Mouse (Mus musculus) gastrocnemius, adult 18-20 months (tissue): ENCODE measurements around the gene Nodal. TPM values are rescaled to one million over a fixed set of nuclear protein-coding genes. Genes with fewer than 3 reads are reported as not detected.

ENCODE experiments used
- DNase-seq: peaks from one replicate; pipeline ENCODE4 v3.0.0; 2021; ENCODE audit warnings: low spot score
- long read RNA-seq, 2 experiments: library from polyadenylated mRNA; stranded (forward); transcript quantifications; one replicate each; pipeline ENCODE4 v2.0.0; 2021
- total RNA-seq, 2 experiments: library from RNA; stranded (reverse); gene quantifications; 2 replicates each; pipeline ENCODE4 v1.2.3; 2021

Gene Nodal
- total RNA-seq: under 1 TPM; 0.09 to 0.11 TPM
- long read RNA-seq, experiment 1, partial matches to known transcripts: 2 of 2 reads
- long read RNA-seq, experiment 1, other reads (novel, unspliced or antisense): 0 of 2 reads
- long read RNA-seq, experiment 2: 0 reads

DNA sequence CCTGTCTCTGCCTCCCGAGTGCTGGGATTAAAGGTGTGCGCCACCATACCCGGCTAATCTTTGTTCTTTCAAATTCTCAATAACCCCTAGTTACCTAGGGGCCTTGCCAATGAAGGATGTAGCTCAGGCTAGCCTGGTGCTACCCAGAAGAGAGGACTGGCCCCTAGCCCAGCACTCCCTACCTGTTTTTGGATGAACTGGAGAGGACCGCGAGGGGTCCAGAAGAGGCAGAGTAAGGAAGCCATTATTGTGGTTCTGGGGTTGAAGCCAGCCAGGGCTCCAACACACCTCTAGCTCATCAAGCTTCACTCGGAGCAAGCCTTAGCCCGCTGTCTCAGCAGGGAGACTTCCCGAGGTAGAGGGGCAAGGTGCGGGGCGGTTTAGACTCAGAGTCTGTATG, at the start of gene Nodal:
Gene Nodal (plus strand): TSS at position 301 of the 400 bp plus-strand sequence.
- DNase-seq: no peak

DNA sequence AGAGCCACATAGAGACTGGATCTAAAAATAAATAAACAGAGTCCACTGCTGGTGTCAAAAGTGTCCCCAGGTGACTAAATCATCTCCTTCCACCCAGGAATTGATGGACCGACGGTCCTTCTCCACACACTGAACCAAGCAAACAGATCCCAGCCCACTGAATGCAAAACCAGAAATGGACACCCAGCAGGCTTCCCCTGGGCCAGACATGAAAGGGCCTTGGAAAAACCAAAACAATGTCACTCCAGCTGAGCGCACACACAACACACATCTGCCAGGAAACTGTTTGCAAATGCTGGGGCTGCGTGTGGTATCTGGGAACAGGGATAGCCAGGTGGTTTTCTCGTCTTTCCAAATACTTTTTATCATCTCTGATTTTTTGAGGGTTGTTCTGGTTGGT, 48.0 kb upstream of the Nodal start:
- DNase-seq: no peak

DNA sequence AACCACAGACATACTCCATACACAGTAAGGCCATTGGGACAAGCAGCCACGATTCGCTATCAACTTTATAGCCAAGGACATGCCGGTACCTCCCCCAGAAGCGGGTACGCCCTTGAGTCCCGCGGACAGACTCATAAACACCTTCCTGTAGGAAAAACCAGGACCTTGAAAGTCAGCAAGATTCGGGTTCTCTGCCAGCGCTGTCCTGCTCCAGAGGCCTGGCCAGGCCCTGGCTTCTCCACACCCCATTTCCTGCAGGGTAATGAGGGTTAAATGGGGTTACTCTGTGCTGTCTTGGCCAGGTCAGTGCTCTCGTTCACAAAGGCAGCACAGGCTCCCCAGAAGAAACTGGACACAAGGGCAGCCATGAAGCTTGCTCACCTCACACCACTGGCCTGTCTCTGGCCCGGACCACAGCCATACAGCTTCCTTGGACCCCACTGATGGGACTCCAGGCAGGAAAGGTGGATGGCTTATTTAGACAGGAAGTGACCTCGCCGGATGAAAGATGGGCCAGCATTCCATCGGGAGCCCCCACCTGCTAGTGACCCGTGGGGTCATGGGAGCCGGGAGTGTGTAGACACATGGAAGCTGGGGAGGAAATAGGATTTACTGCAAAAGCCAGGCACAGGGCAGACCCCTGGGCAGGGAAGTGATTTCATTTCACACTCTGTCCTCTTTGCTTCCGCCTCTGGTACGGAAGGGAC, 47.3 kb upstream of the Nodal start:
- peak; percentile 45 for DNase-seq

DNA sequence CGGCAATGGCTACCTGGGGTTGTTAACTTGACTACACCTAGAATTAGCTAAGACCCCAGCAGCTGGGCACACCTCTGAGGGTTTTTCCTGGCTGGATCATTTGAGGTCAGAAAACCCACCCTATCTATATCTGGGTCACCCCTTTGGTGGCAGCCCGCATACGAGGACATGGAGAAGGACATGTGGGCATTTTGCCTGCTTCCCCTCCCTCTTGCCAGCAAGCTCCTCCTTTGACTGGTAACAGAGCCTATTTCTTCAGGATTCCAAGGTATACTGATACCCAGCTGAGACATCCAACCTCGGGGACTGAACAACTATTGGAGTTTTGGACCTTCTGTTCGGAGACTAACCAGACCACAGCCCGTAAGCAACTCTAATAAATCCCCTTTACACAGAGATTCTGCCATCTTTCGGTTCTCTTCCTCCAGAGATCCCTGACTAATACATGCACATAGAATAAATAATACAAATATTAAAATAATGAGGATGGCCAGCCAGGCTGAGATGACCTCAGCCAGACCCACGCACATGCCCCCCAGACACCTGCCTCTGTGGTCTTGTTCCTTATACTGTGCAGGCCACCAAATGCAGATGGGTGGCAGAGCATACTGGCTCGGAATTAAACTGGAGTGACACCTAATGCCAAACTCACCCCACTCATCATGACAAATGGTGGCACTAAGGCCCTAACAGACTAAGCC, 45.7 kb upstream of the Nodal start:
- no peak for DNase-seq

DNA sequence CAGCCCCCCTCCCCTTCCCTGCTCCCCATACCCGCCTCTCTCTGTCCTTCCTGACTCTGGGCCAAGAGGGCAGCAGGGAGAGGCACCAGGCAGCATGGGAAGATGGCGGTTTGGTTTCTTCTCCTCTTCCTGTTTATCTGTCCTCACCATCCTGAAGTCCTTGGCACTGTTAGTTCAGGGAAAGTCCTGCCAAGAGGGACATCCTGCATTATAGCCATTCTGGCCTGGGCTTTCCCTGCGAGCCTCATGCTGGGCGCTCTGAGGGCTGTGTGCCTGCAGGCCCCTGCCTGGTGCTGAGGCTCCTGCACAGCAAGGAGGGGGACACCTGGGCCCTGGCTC, 45.2 kb upstream of the Nodal start:
- no peak for DNase-seq

DNA sequence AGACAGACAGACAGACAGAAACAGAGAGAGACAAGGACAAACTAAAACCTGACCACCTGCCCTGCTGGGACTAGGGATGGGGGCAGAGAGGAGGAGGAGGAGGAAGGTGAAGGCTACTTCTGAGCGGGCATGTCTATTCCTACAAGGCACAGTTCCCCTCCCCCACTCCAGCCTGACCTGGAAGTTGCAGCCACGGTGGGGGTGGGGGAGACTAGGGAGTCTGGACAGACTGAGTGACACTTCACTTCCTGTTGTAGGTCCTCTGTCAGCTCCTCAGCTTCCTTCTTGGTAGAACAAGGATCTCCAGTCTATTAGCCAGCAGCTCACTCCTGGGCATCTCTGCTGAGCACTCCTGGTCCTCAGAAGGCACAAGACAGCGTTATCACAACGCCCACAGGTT, 43.7 kb upstream of the Nodal start:
- no peak for DNase-seq

DNA sequence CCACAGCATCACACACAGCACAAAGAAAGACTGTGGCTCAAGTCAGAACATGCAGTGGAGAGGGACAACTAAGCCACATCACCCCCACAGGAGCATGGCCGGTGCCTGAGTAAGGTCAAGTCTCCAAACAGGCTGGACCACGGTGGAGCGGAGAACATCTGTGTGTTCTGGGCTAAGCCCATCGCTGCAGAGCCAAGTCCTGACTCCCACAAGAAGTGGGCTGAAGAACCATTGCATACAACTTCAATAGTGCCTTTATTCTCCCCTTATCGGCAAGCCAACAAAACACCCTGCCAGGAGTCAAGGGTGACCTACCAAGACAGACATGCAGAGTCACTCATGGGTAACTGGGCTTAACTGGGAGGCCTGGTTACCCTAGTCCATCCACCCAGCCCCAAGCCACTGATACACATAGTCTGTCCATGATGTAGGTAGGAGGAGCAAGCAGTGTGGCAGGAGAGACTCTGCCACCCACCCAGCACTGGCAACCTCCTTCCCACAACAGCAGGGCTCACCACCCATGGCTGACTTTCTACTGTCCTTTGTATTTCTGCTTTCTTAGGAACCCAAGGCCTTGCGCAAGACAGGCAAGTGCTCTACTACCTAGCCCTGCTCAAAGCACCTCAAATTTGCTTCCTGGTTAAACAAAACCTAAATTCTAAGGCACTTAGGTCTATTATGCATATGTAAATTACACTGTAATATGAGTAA, 42.8 kb upstream of the Nodal start:
- no peak for DNase-seq

DNA sequence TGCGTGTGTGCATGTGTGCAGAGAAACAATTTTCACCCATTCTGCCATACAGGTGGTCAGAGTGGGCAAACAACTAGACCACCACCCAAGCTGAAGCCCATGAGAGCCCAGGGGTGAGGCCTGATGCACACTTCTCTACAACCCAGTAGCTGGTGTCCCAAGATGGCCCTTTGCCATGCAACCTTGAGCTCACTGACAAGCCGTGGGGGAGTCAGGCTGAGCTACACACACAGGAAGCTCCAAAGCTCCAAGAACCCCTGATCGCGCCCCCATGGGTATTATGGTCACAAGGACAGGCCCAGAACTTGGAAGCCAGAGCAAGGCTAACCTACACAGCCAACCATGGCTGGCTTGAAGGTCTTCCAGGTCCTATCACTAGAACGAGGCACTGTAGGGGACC, 39.7 kb upstream of the Nodal start:
- DNase-seq: no peak

DNA sequence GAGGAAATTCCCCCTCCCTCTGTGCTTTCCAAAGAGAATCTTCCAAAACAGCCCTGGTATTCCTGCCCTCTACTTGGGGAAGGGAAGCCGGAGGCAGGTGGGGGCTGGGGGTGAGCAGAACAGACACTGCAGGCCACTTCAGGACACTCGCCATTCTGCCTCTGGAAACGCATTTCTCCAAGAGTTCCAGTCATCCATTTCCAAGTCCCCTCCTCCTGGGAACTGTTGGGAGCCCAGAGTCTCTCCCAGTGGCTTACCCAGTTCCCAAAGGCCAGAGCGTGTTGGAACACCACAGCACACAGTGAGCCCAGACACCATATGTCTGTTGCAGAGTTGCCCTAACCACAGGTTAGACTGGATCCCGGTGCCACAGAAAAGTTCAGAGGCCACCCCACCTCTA, 39.1 kb upstream of the Nodal start:
- no peak for DNase-seq

DNA sequence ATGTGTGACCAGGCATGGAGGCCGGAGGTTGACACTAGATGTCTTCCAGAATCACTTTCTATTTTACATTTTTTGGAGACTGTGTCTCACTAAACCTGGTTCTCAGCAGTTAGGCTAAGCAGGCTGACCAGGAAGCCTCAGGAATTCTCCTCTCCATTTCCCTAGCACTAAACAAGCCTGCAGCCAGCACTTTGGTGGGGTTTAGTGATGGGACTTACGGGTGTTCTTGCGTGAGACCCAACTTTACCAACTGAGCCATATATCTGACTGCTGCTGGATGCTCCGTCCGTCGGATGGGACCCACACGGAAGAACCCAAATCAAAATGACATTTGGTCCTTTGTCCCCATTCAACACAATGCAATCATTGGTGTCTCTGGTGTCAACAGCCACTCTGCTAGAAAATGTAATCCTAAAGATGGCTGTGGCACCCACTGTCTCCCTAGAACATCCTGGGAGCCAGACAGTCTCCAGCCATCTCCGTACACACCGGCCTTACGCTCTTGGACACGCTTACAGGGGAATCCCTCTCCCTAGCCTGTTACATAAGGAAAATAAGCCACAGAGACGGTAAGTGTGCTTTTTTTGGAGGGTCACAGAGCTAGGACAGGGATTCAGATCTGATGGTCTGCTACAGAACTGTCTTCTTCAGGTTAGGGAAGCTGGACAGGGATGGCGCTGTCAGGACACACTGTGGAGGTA, 38.3 kb upstream of the Nodal start:
- DNase-seq: no peak

DNA sequence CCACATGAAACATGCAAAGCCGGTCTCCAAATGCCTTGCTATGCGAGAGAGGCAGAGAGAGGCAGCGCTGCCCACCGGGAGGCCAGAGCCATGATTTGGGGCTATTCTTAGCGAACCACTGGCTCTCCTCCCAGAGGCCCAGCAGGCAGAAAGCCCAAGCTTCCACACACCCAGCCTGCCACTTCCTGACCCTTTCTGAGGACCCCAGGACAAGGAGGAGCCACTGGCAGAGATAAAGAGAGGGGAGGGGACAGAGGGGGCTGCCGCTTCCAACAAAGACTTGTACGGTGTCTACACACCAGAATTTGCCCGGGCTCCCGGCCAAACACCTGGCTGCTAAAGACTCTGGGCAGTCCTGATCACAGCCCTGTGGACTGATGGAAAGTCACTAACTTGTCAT, 37.6 kb upstream of the Nodal start:
- peak; percentile 58 for DNase-seq

DNA sequence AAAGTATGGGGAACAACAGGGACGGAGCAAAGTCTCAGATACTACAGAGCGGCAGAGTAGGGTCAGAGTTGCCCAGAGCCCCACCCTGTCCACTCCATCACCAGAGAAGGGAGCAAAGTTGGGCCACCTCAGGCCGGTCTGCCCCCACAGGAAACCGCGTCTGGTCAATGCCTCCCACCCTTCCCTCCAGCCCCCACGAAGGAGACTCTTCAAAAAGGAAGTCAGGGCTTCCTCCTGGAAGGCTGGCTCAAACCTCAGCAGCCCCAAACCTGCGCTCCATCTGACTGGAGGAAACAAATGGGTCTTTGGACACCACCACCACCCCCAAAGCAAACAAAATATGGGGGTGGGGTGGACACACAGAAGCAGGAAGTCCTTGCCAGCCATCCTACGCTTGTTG, 35.9 kb upstream of the Nodal start:
- no peak for DNase-seq

DNA sequence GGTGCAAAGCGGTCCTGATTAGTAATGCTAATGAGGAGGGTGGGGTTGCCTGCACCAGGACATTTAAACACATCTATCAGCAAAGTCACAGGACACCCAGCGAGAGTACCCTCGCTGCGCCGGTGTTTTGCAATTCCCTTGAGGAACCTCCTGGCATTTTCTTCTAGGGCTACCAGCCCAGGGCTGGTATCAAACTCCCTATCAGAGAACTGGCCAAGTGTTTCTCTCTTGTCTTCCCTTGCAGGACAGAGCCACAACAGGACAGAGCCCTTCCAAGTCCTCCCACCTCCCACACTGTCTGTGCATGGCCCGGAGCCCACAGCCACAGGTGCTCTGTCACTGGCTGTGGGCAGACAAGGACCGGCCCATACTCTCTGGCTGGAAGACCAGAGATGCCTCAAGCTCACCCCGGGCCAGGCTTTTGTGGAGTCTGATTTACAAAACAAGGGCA, 35.5 kb upstream of the Nodal start:
- peak; percentile 28 for DNase-seq

DNA sequence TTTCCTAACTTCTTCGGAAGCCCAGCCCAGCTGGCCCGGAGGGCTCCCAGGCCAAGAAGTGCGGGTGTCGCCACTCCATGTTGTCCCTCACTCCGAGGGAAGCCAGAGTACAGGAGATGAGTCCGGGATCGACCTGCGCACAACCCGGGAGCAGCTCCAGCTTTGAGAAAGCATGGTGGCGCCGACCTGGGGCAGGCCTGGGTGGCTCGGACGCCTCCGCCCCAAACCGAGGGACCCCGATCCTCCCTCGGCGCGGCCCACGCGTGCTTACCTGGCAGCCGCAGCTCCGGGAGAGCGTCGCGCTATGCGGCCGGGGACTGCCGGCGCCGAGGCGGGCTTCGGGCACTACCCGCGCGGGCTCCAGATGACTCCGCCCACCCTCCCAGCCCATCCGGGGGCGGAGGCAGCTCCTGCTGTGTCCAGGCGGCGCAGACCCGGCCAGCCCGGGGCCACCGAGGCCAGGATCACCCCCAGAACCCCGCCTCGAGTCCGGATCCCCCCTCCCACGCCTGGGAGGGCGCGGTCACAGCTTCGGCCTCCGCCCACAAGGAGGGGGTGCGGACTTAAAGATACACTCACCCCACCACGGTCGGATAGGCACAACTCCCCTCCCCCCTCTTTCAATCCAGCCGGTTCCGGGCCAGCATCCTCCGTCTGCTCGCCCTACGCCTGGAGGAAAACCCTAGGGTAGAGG, 34.6 kb upstream of the Nodal start, which contains the start of gene Pald1:
Gene Pald1 (minus strand): TSS at position 510 of the 694 bp plus-strand sequence.
- DNase-seq: peak; percentile 74

DNA sequence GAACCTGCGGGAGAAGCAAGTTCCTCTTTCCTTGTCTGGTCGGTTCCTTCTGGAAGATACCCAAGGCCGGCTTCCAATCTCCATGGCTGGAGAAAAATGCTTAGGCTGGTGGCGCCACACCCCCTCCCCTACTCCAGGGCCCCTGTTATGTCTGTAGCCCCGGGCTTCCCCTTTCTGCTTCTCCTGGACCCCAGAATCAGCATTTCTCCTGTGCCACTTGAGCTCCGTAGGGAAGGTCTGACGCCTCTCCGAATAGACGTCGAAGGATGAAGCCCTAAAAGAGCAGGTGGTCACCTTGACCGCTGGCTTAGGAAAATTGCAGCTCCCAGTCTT, 34.1 kb upstream of the Nodal start:
- DNase-seq: no peak

DNA sequence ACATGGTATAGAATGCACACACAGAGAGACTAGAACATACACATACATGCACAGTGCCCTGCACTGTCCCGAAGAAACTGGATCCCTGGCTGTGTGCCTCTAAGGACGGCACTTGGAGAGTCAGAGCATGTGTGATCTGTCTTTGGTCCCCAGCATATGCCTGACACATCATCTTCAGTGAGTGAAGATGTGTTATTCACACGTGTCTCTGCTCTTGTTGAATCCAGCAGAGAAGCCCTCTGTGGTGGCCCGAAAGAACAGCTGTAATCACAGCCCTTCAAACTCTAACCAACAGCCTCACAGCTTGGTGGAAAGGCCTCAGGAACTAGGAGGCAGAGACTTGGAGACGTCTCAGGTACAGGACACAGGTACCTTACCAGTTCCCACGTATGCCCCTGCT, 32.6 kb upstream of the Nodal start:
- DNase-seq: no peak

DNA sequence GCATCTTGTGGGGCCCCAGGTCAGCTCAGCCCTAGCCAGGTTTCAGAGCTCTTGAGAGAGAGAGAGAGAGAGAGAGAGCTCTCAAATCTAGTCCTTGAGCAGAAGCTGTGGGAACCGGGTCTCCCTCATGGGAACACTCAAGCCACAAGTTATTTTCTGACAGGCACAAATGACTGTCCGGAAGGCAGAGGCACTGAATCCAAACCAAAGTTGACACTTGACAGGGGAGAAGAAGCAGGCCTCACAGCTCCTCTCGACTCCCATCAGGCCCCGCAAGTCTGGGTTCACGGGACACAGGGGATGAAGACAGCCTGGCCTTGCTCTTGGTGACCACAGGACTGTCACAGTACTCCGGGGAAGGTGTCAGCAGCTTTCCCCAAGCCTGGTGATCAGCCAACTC, 31.5 kb upstream of the Nodal start:
- no peak for DNase-seq

DNA sequence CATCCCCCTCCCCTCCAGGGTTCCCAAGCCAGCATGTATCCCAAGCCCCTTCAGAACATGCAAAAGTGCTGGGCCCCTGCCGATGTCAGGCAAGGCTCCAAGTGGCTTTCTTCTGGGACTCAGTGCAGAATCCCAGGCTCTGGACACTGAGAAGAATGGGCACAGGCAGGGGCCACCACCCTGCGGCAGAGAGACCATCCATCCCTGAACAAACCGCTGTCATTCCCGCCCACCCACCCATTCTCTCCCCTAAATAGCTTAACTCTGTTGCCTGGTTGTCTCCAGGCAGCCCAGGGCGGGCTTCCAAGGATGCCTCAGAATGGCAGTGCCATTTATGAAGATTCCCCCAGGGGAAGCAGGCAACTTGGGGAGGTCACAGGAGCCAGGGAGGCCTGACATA, 28.8 kb upstream of the Nodal start:
- no peak for DNase-seq

DNA sequence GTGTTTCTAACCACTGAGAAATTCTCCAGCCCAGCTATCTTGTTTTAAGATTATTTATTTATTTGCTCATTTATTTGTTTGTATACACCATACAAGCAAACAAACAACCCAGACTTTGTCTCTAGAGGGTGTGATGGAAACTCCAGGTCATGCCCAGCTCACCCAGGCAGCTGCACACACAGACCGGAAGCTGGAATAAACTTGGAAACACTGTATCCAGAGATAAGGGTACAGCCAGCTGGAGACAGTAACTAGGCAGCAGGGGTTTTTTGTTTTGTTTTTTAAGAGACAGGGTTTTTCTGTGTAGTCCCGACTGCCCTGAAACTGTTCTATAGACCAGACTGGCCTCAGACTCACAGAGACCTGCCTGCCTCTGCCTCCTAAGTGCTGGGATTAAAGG, 27.6 kb upstream of the Nodal start:
- no peak for DNase-seq

DNA sequence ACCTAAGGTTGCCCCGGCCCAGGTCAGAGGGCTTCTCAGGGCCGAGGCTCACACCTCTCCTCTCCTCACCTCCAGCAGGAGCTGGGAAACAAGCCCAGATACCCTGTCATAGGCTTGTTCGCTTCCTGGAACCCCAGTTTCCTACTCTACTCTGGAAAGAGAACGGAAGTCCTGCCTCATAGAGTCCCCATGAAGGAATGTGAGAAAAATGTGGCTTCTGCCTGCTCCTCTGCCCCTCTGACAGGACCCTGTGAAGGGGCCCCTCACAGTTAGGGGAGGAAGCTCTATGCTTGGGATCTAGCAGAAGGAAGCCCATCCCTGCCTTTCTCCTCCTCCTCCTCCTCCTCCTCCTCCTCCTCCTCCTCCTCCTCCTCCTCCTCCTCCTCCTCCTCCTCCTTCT, 25.2 kb upstream of the Nodal start:
- no peak for DNase-seq

DNA sequence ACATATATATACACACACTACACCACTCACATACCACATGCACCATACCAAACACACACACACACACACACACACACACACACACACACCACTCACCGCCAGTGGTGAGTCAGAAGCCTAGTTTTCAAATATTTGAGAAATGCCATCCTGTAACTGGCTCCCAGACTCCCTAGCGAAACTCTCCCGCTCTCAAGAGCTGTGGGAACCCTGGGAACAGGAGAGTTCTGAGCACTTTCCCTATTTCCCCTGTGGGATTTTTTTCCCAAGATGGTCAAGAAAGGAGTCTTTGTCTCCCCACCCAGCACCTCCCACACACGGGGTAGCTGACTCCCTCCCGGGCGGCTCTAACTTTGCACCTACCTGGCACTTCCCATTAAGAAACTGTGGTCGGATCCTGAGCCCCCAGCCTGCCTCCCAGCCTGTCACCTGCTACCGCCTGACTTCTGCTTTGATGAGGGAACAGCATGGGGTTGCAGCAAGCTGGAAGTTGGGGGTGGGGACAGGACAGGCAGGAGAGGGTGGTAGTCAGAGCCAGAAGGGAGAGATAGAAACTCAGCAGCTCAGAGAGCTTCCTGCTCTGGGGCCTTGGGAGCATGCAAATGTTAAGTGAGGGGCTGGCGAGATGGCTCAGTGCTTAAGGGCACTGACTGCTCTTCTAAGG, 23.2 kb upstream of the Nodal start:
- no peak for DNase-seq
